Mouse (Mus musculus) midbrain, embryonic 16.5 days (tissue): ENCODE results near the gene Kcnc3. TPM values are rescaled to one million over a fixed set of nuclear protein-coding genes. Genes with fewer than 3 reads are reported as not detected.

Source experiments
- ATAC-seq: fragments of 200-750 bp; cut with Nextera tagmentation; 2 replicates; pipeline ENCODE4 v1.8.0; 2017; ENCODE audit warnings: moderate TSS enrichment
- H3K27ac ChIP-seq: fragments of 300-500 bp; sonication (generic); 2 replicates; pipeline ENCODE4 v1.5.1; 2014; ENCODE audit warnings: mild to moderate bottlenecking, low read length, mixed read lengths
- H3K27me3 ChIP-seq: fragments of 300-500 bp; sonication (generic); 2 replicates; pipeline ENCODE4 v1.6.1; 2014; ENCODE audit warnings: low read depth, low read length, mixed read lengths; ENCODE audit not compliant: control insufficient read depth, insufficient read depth
- H3K36me3 ChIP-seq: fragments of 300-500 bp; sonication (generic); 2 replicates; pipeline ENCODE4 v1.6.1; 2014; ENCODE audit warnings: mild to moderate bottlenecking, low read length, moderate library complexity, mixed read lengths; ENCODE audit not compliant: control insufficient read depth, insufficient read depth
- H3K4me1 ChIP-seq: fragments of 300-500 bp; sonication (generic); 2 replicates; pipeline ENCODE4 v1.6.1; 2014; ENCODE audit warnings: mild to moderate bottlenecking, low read length, mixed read lengths; ENCODE audit not compliant: control insufficient read depth, insufficient read depth
- H3K4me2 ChIP-seq: fragments of 300-500 bp; sonication (generic); 2 replicates; pipeline ENCODE4 v1.6.1; 2014; ENCODE audit warnings: mild to moderate bottlenecking, low read length, mixed read lengths
- H3K4me3 ChIP-seq: fragments of 300-500 bp; sonication (generic); 2 replicates; pipeline ENCODE4 v1.5.1; 2014; ENCODE audit warnings: low read depth, mild to moderate bottlenecking, low read length, moderate library complexity, mixed read lengths
- H3K9ac ChIP-seq: fragments of 300-500 bp; sonication (generic); 2 replicates; pipeline ENCODE4 v1.6.1; 2014; ENCODE audit warnings: low read depth, low read length, mixed read lengths
- H3K9me3 ChIP-seq: fragments of 300-500 bp; sonication (generic); replicated peaks from 2 replicates; pipeline ENCODE4 v1.6.1; 2014; ENCODE audit warnings: mild to moderate bottlenecking, low read length, mixed read lengths; ENCODE audit not compliant: control insufficient read depth, poor library complexity, severe bottlenecking
- WGBS: fragments of 180-500 bp; shearing (Covaris S2); extraction: QIAGEN DNeasy Blood & Tissue Kit; methylation state at CpG from one replicate; pipeline ENCODE4 v1.1.7; 2014; 5-methylcytosine and 5-hydroxymethylcytosine counted together
- polyA plus RNA-seq: library from polyadenylated mRNA; unstranded; fragments of >200 nt; fragmentation: Nextera tagmentation; extraction: Ambion mirVana; gene quantifications from 2 replicates; pipeline ENCODE4 v1.2.1, GENCODE M21; 2015

Gene Kcnc3
- polyA plus RNA-seq, 1 experiment from 2014 or later = 6.4 TPM

GRCm38 (mm10) chr7:44649094-44649610 lies 58.7 kb downstream of the Kcnc3 start:
- ATAC-seq = no peak
- Histone ChIP-seq H3K36me3 (no peaks in the 10 kb centered on the region), H3K4me2 (no peak overlapping the region), H3K27ac (no peak overlapping the region), H3K4me3 (no peak overlapping the region), H3K4me1 (no peaks in the 10 kb centered on the region; the same call in 1 of the 2 replicates), H3K27me3 (peaks cover 20% of the 10 kb centered on the region), H3K9ac (no peak overlapping the region), H3K9me3 (no peaks in the 10 kb centered on the region)
- WGBS = 82% methylated on average over 8 of the region's 8 CpGs

GRCm38 (mm10) chr7:44649990-44650389 lies 59.5 kb downstream of the Kcnc3 start:
- H3K27ac ChIP-seq = no peak overlapping the region
- H3K4me3 ChIP-seq = no peak overlapping the region
- H3K36me3 ChIP-seq = no peaks in the 10 kb centered on the region
- no peak for ATAC-seq
- WGBS = 13% methylated on average over 4 of the region's 4 CpGs
- H3K4me1 ChIP-seq = no peaks in the 10 kb centered on the region; the same call in 1 of the 2 replicates
- H3K9ac ChIP-seq = no peak overlapping the region
- no peaks in the 10 kb centered on the region for H3K9me3 ChIP-seq
- peaks cover 14% of the 10 kb centered on the region for H3K27me3 ChIP-seq
- no peak overlapping the region for H3K4me2 ChIP-seq

- H3K27me3 ChIP-seq = peaks cover 3% of the 10 kb centered on the region; the same call in 1 of the 2 replicates
- no peaks in the 10 kb centered on the region for H3K4me1 ChIP-seq
- no peak overlapping the region for H3K27ac ChIP-seq
- ATAC-seq = no peak
- no peaks in the 10 kb centered on the region for H3K9me3 ChIP-seq
- 80% methylated on average over 7 of the region's 7 CpGs for WGBS
- H3K4me2 ChIP-seq = no peak overlapping the region
- no peak overlapping the region for H3K4me3 ChIP-seq
- no peaks in the 10 kb centered on the region for H3K36me3 ChIP-seq
- no peak overlapping the region for H3K9ac ChIP-seq
Observed at GRCm38 (mm10) chr7:44651416-44651815, 61.0 kb downstream of the Kcnc3 start.

- peaks cover 3% of the 10 kb centered on the region; the same call in 1 of the 2 replicates for H3K27me3 ChIP-seq
- WGBS = 53% methylated on average over 8 of the region's 8 CpGs
- no peak overlapping the region for H3K9ac ChIP-seq
- H3K36me3 ChIP-seq = no peaks in the 10 kb centered on the region
- H3K4me3 ChIP-seq = no peak overlapping the region
- ATAC-seq = no peak
- no peak overlapping the region for H3K27ac ChIP-seq
- H3K4me2 ChIP-seq = no peak overlapping the region
- no peaks in the 10 kb centered on the region for H3K9me3 ChIP-seq
- no peaks in the 10 kb centered on the region for H3K4me1 ChIP-seq
Observed at GRCm38 (mm10) chr7:44653773-44654172, 63.3 kb downstream of the Kcnc3 start.

Other genes with a start within 250 kb of the Kcnc3 start
- gene Syt3, start 206.6 kb upstream of the Kcnc3 start, polyA plus RNA-seq = 57.4 and 73.2 TPM in 2 replicates
- 2.0 and 3.6 TPM in 2 replicates for gene 1700008O03Rik, start 204.8 kb upstream of the Kcnc3 start, polyA plus RNA-seq
- 14.3 and 15.9 TPM in 2 replicates for gene Lrrc4b, start 161.6 kb upstream of the Kcnc3 start, polyA plus RNA-seq
- 3.9 and 4.2 TPM in 2 replicates for gene Aspdh, start 125.3 kb upstream of the Kcnc3 start, polyA plus RNA-seq
- 39.5 and 39.6 TPM in 2 replicates for gene Josd2, start 122.7 kb upstream of the Kcnc3 start, polyA plus RNA-seq
- gene Emc10, start 94.1 kb upstream of the Kcnc3 start, polyA plus RNA-seq = 121 and 137 TPM in 2 replicates
- gene Fam71e1, start 94.1 kb upstream of the Kcnc3 start, polyA plus RNA-seq = 24.2 and 29.8 TPM in 2 replicates
- 0.16 and 0.17 TPM in 2 replicates for gene Mybpc2, start 66.0 kb upstream of the Kcnc3 start, polyA plus RNA-seq
- gene Spib, start 58.6 kb upstream of the Kcnc3 start, polyA plus RNA-seq = not detected in 2 replicates
- 19.4 and 20.1 TPM in 2 replicates for gene Pold1, start 41.8 kb upstream of the Kcnc3 start, polyA plus RNA-seq
- 54.1 and 58.1 TPM in 2 replicates for gene Nr1h2, start 36.7 kb upstream of the Kcnc3 start, polyA plus RNA-seq
- gene Napsa, start 18.3 kb upstream of the Kcnc3 start, polyA plus RNA-seq = 0.77 and 1.9 TPM in 2 replicates
- 2.9 and 3.3 TPM in 2 replicates for gene Myh14, start 80.2 kb downstream of the Kcnc3 start, polyA plus RNA-seq
- gene Izumo2, start 118.1 kb downstream of the Kcnc3 start, polyA plus RNA-seq = not detected in 2 replicates
- gene Vrk3, start 157.7 kb downstream of the Kcnc3 start, polyA plus RNA-seq = 27.3 and 27.9 TPM in 2 replicates
- gene Zfp473, start 160.4 kb downstream of the Kcnc3 start, polyA plus RNA-seq = 1.2 and 1.8 TPM in 2 replicates
- gene Nup62, start 225.4 kb downstream of the Kcnc3 start, polyA plus RNA-seq = 43.6 and 45.9 TPM in 2 replicates
- 0.57 and 1.0 TPM in 2 replicates for gene Il4i1, start 225.7 kb downstream of the Kcnc3 start, polyA plus RNA-seq
- 2.5 and 3.0 TPM in 2 replicates for gene Atf5, start 226.0 kb downstream of the Kcnc3 start, polyA plus RNA-seq